Mouse (Mus musculus): ENCODE results near the gene Ap1ar. TPM values are rescaled to one million over a fixed set of nuclear protein-coding genes. Genes with fewer than 3 reads are reported as not detected.

Ap1ar gene
- total and polyA plus RNA-seq, 2 experiments = 10.0 to 21.1 TPM

- Histone ChIP-seq H3K9ac (ENCODE audit: low read depth, low read length) (no peak overlapping the region), H3K4me3 (ENCODE audit: insufficient read depth, low read depth, low read length) (no peak overlapping the region), H3K79me2 (ENCODE audit: control insufficient read depth, insufficient read depth, low read length) (peaks cover 3% of the 10 kb centered on the region; the same call in 1 of the 2 replicates), H3K27me3 (ENCODE audit: control insufficient read depth, insufficient read depth, low read length) (no peaks in the 10 kb centered on the region), H3K27ac (replicated peaks; ENCODE audit: insufficient read depth, low read depth, low read length) (no peak overlapping the region; the same call in none of the 2 replicates), H3K36me3 (ENCODE audit: control insufficient read depth, insufficient read depth, low read length) (0 out of 2 replicates have a peak, but pooled peaks cover 4% of the 10 kb centered on the region), H3K4me1 (ENCODE audit: control insufficient read depth, insufficient read depth, low read length) (peaks cover 7% of the 10 kb centered on the region)
- no peak for TF ChIP-seq CTCF (IDR thresholded peaks at IDR 0.05; ENCODE audit: low read depth, low read length)
- no peak for TF ChIP-seq POLR2A (IDR thresholded peaks at IDR 0.05; ENCODE audit: extremely low read depth, insufficient read depth, low read length)
- 50% methylated on average over 7 of the region's 7 CpGs for WGBS
- peak; percentile 91 for DNase-seq (ENCODE audit: extremely low read depth, low read depth, low spot score)
Observed at GRCm38 (mm10) chr3:127793022-127793421, 44.3 kb downstream of the Ap1ar start.

- no peak for TF ChIP-seq POLR2A (IDR thresholded peaks at IDR 0.05; ENCODE audit: extremely low read depth, insufficient read depth, low read length)
- TF ChIP-seq CTCF (IDR thresholded peaks at IDR 0.05; ENCODE audit: low read depth, low read length) = no peak
- 67% methylated on average over 4 of the region's 4 CpGs for WGBS
- H3K4me1 ChIP-seq (ENCODE audit: control insufficient read depth, insufficient read depth, low read length) = peaks cover 7% of the 10 kb centered on the region
- peak; percentile 26 for DNase-seq (ENCODE audit: extremely low read depth, low read depth, low spot score)
- peaks cover 3% of the 10 kb centered on the region; the same call in 1 of the 2 replicates for H3K79me2 ChIP-seq (ENCODE audit: control insufficient read depth, insufficient read depth, low read length)
- 0 out of 2 replicates have a peak, but pooled peaks cover 4% of the 10 kb centered on the region for H3K36me3 ChIP-seq (ENCODE audit: control insufficient read depth, insufficient read depth, low read length)
- peak overlapping the region; percentile 72 for H3K27ac ChIP-seq (replicated peaks; ENCODE audit: insufficient read depth, low read depth, low read length)
- no peaks in the 10 kb centered on the region for H3K27me3 ChIP-seq (ENCODE audit: control insufficient read depth, insufficient read depth, low read length)
- no peak overlapping the region for H3K4me3 ChIP-seq (ENCODE audit: insufficient read depth, low read depth, low read length)
- peak overlapping the region; percentile 26 for H3K9ac ChIP-seq (ENCODE audit: low read depth, low read length)
Observed at GRCm38 (mm10) chr3:127791595-127792561, 45.4 kb downstream of the Ap1ar start.

- DNase-seq (ENCODE audit: extremely low read depth, low read depth, low spot score) = peak; percentile 64
- Histone ChIP-seq H3K4me1 (ENCODE audit: control insufficient read depth, insufficient read depth, low read length) (peaks cover 7% of the 10 kb centered on the region), H3K79me2 (ENCODE audit: control insufficient read depth, insufficient read depth, low read length) (peaks cover 3% of the 10 kb centered on the region; the same call in 1 of the 2 replicates), H3K36me3 (ENCODE audit: control insufficient read depth, insufficient read depth, low read length) (no peaks in the 10 kb centered on the region), H3K4me3 (ENCODE audit: insufficient read depth, low read depth, low read length) (peak overlapping the region; percentile 55), H3K27me3 (ENCODE audit: control insufficient read depth, insufficient read depth, low read length) (no peaks in the 10 kb centered on the region), H3K27ac (replicated peaks; ENCODE audit: insufficient read depth, low read depth, low read length) (peak overlapping the region; percentile 72), H3K9ac (ENCODE audit: low read depth, low read length) (peak overlapping the region; percentile 70)
- TF ChIP-seq CTCF (IDR thresholded peaks at IDR 0.05; ENCODE audit: low read depth, low read length) (no peak), POLR2A (IDR thresholded peaks at IDR 0.05; ENCODE audit: extremely low read depth, insufficient read depth, low read length) (no peak)
- WGBS = 5% methylated on average over 15 of the region's 15 CpGs
Observed at GRCm38 (mm10) chr3:127791056-127791483, 46.3 kb downstream of the Ap1ar start.

DNA sequence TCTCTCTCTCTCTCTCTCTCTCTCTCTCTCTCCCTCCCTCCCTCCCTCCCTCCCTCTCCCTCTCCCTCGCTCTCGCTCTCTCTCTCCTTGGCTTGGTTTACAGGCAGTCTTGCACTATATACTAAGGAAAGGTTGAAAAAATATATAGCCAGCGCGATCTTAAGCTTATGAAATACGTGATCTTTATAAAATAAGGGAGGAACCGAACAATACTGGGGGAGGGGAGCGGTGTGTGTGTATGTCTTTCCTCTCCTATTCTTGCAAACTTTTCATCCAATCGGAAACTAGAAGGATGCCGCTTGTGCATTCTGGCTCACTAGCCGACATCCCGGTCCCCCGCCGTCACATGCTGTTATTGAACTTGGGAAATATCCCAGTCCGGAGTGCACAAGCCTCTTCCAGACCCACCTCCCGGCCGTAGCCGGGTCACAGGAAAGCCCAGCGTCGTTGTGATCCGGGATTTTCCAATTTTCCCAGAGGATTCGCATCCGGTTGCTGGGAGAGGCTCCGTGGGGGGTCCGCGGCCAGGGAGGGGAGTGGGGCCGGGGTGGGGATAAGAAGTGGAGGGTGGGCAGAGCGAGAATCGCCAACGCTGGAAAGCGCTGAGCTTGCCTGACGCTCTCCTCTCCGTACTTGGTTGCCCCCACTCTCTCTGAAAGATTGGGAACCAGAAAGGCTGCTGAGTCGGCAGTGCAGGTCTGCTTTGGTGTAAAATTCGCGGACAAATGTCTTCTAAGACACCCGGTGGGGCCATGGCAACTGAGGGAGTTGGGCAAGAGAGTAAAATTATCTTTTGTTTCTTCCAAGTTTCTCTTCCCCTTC is 46.9 kb downstream of the Ap1ar start:
- Histone ChIP-seq H3K4me3 (ENCODE audit: insufficient read depth, low read depth, low read length) (peak overlapping the region; percentile 55), H3K36me3 (ENCODE audit: control insufficient read depth, insufficient read depth, low read length) (no peaks in the 10 kb centered on the region), H3K79me2 (ENCODE audit: control insufficient read depth, insufficient read depth, low read length) (peaks cover 3% of the 10 kb centered on the region; the same call in 1 of the 2 replicates), H3K27ac (replicated peaks; ENCODE audit: insufficient read depth, low read depth, low read length) (peak overlapping the region; percentile 72), H3K9ac (ENCODE audit: low read depth, low read length) (peak overlapping the region; percentile 72), H3K4me1 (ENCODE audit: control insufficient read depth, insufficient read depth, low read length) (peaks cover 7% of the 10 kb centered on the region), H3K27me3 (ENCODE audit: control insufficient read depth, insufficient read depth, low read length) (no peaks in the 10 kb centered on the region)
- TF ChIP-seq CTCF (IDR thresholded peaks at IDR 0.05; ENCODE audit: low read depth, low read length) = no peak
- 0 out of 2 replicates have a peak, but pooled peaks have one; percentile 30 for TF ChIP-seq POLR2A (IDR thresholded peaks at IDR 0.05; ENCODE audit: extremely low read depth, insufficient read depth, low read length)
- WGBS = under 1% methylated on average over 36 of the region's 36 CpGs
- DNase-seq (ENCODE audit: extremely low read depth, low read depth, low spot score) = peak; percentile 83

GRCm38 (mm10) chr3:127789500-127790191 is 47.7 kb downstream of the Ap1ar start, which contains the start of gene Tifa:
TSS of gene Tifa (plus strand) at chr3:127789805.
- Histone ChIP-seq H3K4me3 (ENCODE audit: insufficient read depth, low read depth, low read length) (peak within 1 kb of the TSS; percentile 55), H3K79me2 (ENCODE audit: control insufficient read depth, insufficient read depth, low read length) (peaks cover 3% of the 10 kb centered on the region; the same call in 1 of the 2 replicates), H3K9ac (ENCODE audit: low read depth, low read length) (peak within 1 kb of the TSS; percentile 72), H3K36me3 (ENCODE audit: control insufficient read depth, insufficient read depth, low read length) (no peaks in the 10 kb centered on the region), H3K27ac (replicated peaks; ENCODE audit: insufficient read depth, low read depth, low read length) (peak within 1 kb of the TSS; percentile 72), H3K27me3 (ENCODE audit: control insufficient read depth, insufficient read depth, low read length) (no peaks in the 10 kb centered on the region), H3K4me1 (ENCODE audit: control insufficient read depth, insufficient read depth, low read length) (peaks cover 7% of the 10 kb centered on the region)
- TF ChIP-seq CTCF (IDR thresholded peaks at IDR 0.05; ENCODE audit: low read depth, low read length) (0 out of 2 replicates have a peak, but pooled peaks have one; percentile 9), POLR2A (IDR thresholded peaks at IDR 0.05; ENCODE audit: extremely low read depth, insufficient read depth, low read length) (peak; percentile 43; the same call in 1 of the 2 replicates)
- 2% methylated on average over 40 of the region's 44 CpGs for WGBS
- peak; percentile 48 for DNase-seq (ENCODE audit: extremely low read depth, low read depth, low spot score)
